Mouse (Mus musculus): ENCODE measurements at regions not wholly inside any gene's neighbourhood (a gene's known extent, or its start where the extent isn't known, plus 50 kb on each side); places are given as distances from the start of the nearest gene placed in this dataset.
A peak's percentile ranks its signal among the peaks of the same experiment; 100 is the strongest.

- no peak for DNase-seq (ENCODE audit: low read depth, low spot score)
Observed at GRCm38 (mm10) chr6:100100565-100101133, 186.6 kb downstream of the Rybp start.

GRCm38 (mm10) chr6:100096393-100097125, 190.7 kb downstream of the Rybp start:
- no peak for DNase-seq (ENCODE audit: low read depth, low spot score)

- no peak for DNase-seq (ENCODE audit: low read depth, low spot score)
Observed at GRCm38 (mm10) chr6:100094653-100095217, 192.6 kb downstream of the Rybp start.

- DNase-seq (ENCODE audit: low read depth, low spot score), result no peak
Observed at GRCm38 (mm10) chr6:100092870-100093269, 194.4 kb downstream of the Rybp start.

GRCm38 (mm10) chr6:100091815-100092214, 195.5 kb downstream of the Rybp start:
- no peak for DNase-seq (ENCODE audit: low read depth, low spot score)

GRCm38 (mm10) chr6:100088576-100088975, 198.7 kb downstream of the Rybp start:
- no peak for DNase-seq (ENCODE audit: low read depth, low spot score)

GRCm38 (mm10) chr6:100086807-100087206, 200.5 kb downstream of the Rybp start:
- DNase-seq (ENCODE audit: low read depth, low spot score), result no peak

- DNase-seq (ENCODE audit: low read depth, low spot score), result no peak
Observed at GRCm38 (mm10) chr6:100085981-100086380, 201.3 kb downstream of the Rybp start.

GRCm38 (mm10) chr6:100083868-100084477, 203.3 kb downstream of the Rybp start:
- DNase-seq (ENCODE audit: low read depth, low spot score), result no peak

GRCm38 (mm10) chr6:100083127-100083526, 204.2 kb downstream of the Rybp start:
- DNase-seq (ENCODE audit: low read depth, low spot score), result no peak

GRCm38 (mm10) chr6:100074672-100075335, 212.5 kb downstream of the Rybp start:
- peak; percentile 49 for DNase-seq (ENCODE audit: low read depth, low spot score)

GRCm38 (mm10) chr6:100072261-100072968, 214.9 kb downstream of the Rybp start:
- DNase-seq (ENCODE audit: low read depth, low spot score), result peak; percentile 14

- DNase-seq (ENCODE audit: low read depth, low spot score), result no peak
Observed at GRCm38 (mm10) chr6:100069151-100069550, 218.1 kb downstream of the Rybp start.

- no peak for DNase-seq (ENCODE audit: low read depth, low spot score)
Observed at GRCm38 (mm10) chr6:100067273-100067672, 220.0 kb downstream of the Rybp start.

- DNase-seq (ENCODE audit: low read depth, low spot score), result no peak
Observed at GRCm38 (mm10) chr6:100065586-100065985, 221.7 kb downstream of the Rybp start.

- DNase-seq (ENCODE audit: low read depth, low spot score), result no peak
Observed at GRCm38 (mm10) chr6:100062961-100063360, 224.3 kb downstream of the Rybp start.

- peak; percentile 76 for DNase-seq (ENCODE audit: low read depth, low spot score)
Observed at GRCm38 (mm10) chr6:100059803-100060202, 227.5 kb downstream of the Rybp start.

- DNase-seq (ENCODE audit: low read depth, low spot score), result no peak
Observed at GRCm38 (mm10) chr6:100055980-100056379, 231.3 kb downstream of the Rybp start.

GRCm38 (mm10) chr6:100052955-100053795, 234.1 kb downstream of the Rybp start:
- no peak for DNase-seq (ENCODE audit: low read depth, low spot score)

- no peak for DNase-seq (ENCODE audit: low read depth, low spot score)
Observed at GRCm38 (mm10) chr6:100052406-100052805, 234.9 kb downstream of the Rybp start.
